Mouse (Mus musculus) limb, embryonic 15.5 days (tissue): ENCODE results near the gene Gpr180. TPM values are rescaled to one million over a fixed set of nuclear protein-coding genes. Genes with fewer than 3 reads are reported as not detected.
A peak's percentile ranks its signal among the peaks of the same experiment; 100 is the strongest.
"Not testable (repeated sequence)": the region's sequence is repeated elsewhere in the genome, so short reads cannot be mapped to it uniquely, and the experiment has no call there.

Experiments
- ATAC-seq: fragments of 200-750 bp; cut with Nextera tagmentation; 2 replicates; pipeline ENCODE4 v1.8.0; 2017; ENCODE audit warnings: low read depth, moderate TSS enrichment; ENCODE audit not compliant: insufficient number of reproducible peaks, low FRiP score, low TSS enrichment
- H3K27ac ChIP-seq: fragments of 300-500 bp; sonication (generic); 2 replicates; pipeline ENCODE4 v1.5.1; 2015; ENCODE audit warnings: moderate library complexity, mild to moderate bottlenecking, inconsistent platforms
- H3K27me3 ChIP-seq: fragments of 300-500 bp; sonication (generic); 2 replicates; pipeline ENCODE4 v1.6.1; 2015; ENCODE audit warnings: inconsistent platforms
- H3K36me3 ChIP-seq: fragments of 300-500 bp; sonication (generic); 2 replicates; pipeline ENCODE4 v1.6.1; 2015; ENCODE audit warnings: inconsistent platforms
- H3K4me1 ChIP-seq: fragments of 300-500 bp; sonication (generic); 2 replicates; pipeline ENCODE4 v1.6.1; 2015; ENCODE audit warnings: inconsistent platforms
- H3K4me2 ChIP-seq: fragments of 300-500 bp; sonication (generic); 2 replicates; pipeline ENCODE4 v1.6.1; 2015; ENCODE audit warnings: mild to moderate bottlenecking, inconsistent platforms
- H3K4me3 ChIP-seq: fragments of 300-500 bp; sonication (generic); 2 replicates; pipeline ENCODE4 v1.5.1; 2015; ENCODE audit warnings: mild to moderate bottlenecking, inconsistent platforms
- H3K9ac ChIP-seq: fragments of 300-500 bp; sonication (generic); 2 replicates; pipeline ENCODE4 v1.6.1; 2015; ENCODE audit warnings: inconsistent platforms
- H3K9me3 ChIP-seq: fragments of 300-500 bp; sonication (generic); 2 replicates; pipeline ENCODE4 v1.6.1; 2016; ENCODE audit warnings: inconsistent platforms
- WGBS: fragments of 180-500 bp; shearing (Covaris S2); methylation state at CpG from one replicate; pipeline ENCODE4 v1.1.7; 2015; 5-methylcytosine and 5-hydroxymethylcytosine counted together
- polyA plus RNA-seq: library from polyadenylated mRNA; unstranded; fragments of >200 nt; fragmentation: Nextera tagmentation; extraction: Ambion mirVana; gene quantifications from 2 replicates; pipeline ENCODE4 v1.2.1, GENCODE M21; 2015

The Gpr180 gene
- 83.3 and 85.3 TPM in 2 replicates for polyA plus RNA-seq

- Histone ChIP-seq H3K4me1 (peaks cover 12% of the 10 kb centered on the region; the same call in 1 of the 2 replicates), H3K27ac (peak within 1 kb of the TSS; percentile 83), H3K9ac (peak within 1 kb of the TSS; percentile 88), H3K9me3 (no peaks in the 10 kb centered on the region), H3K36me3 (peaks cover 25% of the 10 kb centered on the region), H3K4me2 (peak within 1 kb of the TSS; percentile 72), H3K27me3 (no peaks in the 10 kb centered on the region), H3K4me3 (peak within 1 kb of the TSS; percentile 89)
- under 1% methylated on average over 68 of the region's 77 CpGs for WGBS
- ATAC-seq, result peak; percentile 93
Measured at GRCm38 (mm10) chr14:118136744-118137452, at the start of gene Gpr180. TSS of gene Gpr180 (plus strand) at chr14:118137158.

- Histone ChIP-seq H3K9me3 (no peaks in the 10 kb centered on the region), H3K27ac (peak overlapping the region; percentile 83; the same call in 1 of the 2 replicates), H3K9ac (peak overlapping the region; percentile 57), H3K4me2 (peak overlapping the region; percentile 72), H3K27me3 (no peaks in the 10 kb centered on the region), H3K36me3 (no peaks in the 10 kb centered on the region), H3K4me3 (peak overlapping the region; percentile 69), H3K4me1 (no peaks in the 10 kb centered on the region; the same call in 1 of the 2 replicates)
- 12% methylated on average over 22 of the region's 22 CpGs for whole genome bisulfite sequencing
- 0 out of 2 replicates have a peak, but pooled peaks have one; percentile 15 for ATAC-seq
Measured at GRCm38 (mm10) chr14:118088437-118089207, 48.3 kb upstream of the Gpr180 start.

DNA sequence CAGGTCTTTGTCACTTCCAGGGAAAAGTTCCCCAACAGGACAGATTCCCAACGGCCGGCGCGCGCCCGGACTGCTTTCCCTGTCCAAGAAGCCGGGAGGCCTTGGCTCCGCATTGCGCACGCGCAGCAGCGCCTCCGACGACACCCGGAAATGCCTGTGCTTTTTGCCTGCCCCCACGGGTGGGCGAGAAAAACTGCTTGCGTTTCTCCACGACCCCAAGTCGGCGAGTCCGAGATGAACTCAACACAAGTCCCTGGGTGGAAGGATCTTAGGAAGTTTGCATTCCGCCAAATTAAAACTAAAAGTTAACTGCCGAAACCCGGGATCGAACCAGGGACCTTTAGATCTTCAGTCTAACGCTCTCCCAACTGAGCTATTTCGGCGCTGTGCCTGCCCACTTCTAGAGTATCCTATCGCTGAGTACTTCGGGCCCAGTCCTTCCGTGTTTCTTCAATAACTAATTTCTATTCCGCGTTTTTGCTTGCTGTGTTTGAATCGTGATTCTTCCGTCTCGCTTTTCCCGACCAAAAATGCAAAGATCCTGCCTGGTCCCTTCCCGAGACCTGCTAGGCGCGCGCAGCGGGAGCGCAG, 47.6 kb upstream of the Gpr180 start:
- H3K4me2 ChIP-seq, result peak overlapping the region; percentile 72
- H3K4me3 ChIP-seq, result peak overlapping the region; percentile 69
- peak; percentile 66 for ATAC-seq
- under 1% methylated on average over 44 of the region's 44 CpGs for WGBS
- H3K27me3 ChIP-seq, result no peaks in the 10 kb centered on the region
- no peaks in the 10 kb centered on the region for H3K9me3 ChIP-seq
- no peaks in the 10 kb centered on the region for H3K36me3 ChIP-seq
- peak overlapping the region; percentile 83 for H3K27ac ChIP-seq
- H3K4me1 ChIP-seq, result no peaks in the 10 kb centered on the region; the same call in 1 of the 2 replicates
- H3K9ac ChIP-seq, result peak overlapping the region; percentile 57

DNA sequence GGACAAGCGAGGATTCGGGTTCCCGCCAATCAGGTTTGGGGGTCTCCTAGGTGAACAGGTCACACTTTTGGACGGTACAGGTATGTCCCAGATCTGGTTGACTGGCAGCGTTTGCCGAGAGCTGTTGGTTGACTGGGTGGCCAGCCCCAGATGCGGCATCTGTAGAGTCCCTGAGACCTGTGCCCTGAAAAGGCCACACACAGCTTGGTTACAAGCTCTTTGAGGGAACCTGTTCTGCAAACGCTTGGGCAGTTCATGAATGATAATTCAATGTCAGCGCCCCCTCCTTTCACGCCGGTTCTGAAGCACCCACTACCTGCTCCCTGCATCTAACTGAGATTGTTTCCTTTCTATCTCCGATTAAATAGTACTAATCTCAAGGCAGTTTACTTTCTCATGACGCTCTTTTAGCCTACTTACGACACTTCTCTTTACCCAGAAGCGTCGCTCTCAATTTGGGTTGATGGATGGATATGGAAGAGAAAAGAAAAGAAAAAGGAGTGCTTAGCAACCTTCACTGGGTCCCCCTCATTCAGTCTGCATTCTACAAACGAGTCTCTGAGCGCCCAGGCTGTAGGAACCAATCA, 47.1 kb upstream of the Gpr180 start:
- Histone ChIP-seq H3K36me3 (no peaks in the 10 kb centered on the region), H3K27ac (peak overlapping the region; percentile 83), H3K4me3 (peak overlapping the region; percentile 69), H3K27me3 (no peaks in the 10 kb centered on the region), H3K4me1 (no peaks in the 10 kb centered on the region; the same call in 1 of the 2 replicates), H3K4me2 (peak overlapping the region; percentile 72), H3K9ac (peak overlapping the region; percentile 57), H3K9me3 (no peaks in the 10 kb centered on the region)
- no peak for ATAC-seq
- under 1% methylated on average over 18 of the region's 18 CpGs for WGBS

GRCm38 (mm10) chr14:118098265-118098664, 38.7 kb upstream of the Gpr180 start:
- H3K4me3 ChIP-seq, result no peak overlapping the region
- 57% methylated on average over 2 of the region's 2 CpGs for WGBS
- H3K4me1 ChIP-seq, result no peaks in the 10 kb centered on the region
- H3K27ac ChIP-seq, result no peak overlapping the region
- H3K9ac ChIP-seq, result no peak overlapping the region
- ATAC-seq, result no peak
- no peaks in the 10 kb centered on the region for H3K9me3 ChIP-seq
- no peaks in the 10 kb centered on the region for H3K36me3 ChIP-seq
- H3K27me3 ChIP-seq, result no peaks in the 10 kb centered on the region
- no peak overlapping the region for H3K4me2 ChIP-seq

DNA sequence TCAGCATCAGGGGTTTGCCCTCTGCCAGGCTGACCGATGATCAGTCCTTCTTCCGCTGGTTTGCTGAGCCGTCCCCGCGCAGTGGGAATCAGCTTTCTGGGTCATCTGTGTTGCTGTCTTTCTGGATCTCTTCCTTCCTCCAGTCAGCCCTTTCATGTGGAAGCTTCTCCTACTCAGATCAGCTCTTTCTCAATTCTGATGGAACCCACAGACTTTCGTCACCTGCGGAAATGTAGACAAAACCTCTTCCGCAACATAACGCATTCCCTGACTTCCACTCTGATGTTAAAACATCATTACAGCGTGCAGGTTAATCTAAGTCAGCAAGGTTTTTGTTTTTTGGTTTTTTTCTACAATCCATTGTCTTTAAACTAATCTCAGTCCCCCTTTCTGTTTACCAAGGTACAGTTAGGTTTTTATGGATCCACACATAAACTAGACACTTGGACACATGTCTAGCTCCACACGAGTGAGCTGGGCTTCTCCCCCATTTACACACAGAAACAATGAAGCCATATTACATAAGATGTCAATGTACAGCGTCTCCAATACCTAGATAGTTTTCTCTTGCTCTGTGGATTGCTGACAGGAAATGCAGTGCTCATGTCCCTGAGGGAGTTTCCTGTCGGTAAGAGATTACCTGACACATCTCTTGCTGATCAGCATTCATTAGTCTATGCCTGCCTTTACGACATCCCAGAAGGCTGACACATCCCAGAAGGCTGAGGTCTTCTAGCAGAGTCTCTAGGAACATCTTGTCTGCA, 35.5 kb upstream of the Gpr180 start:
- Histone ChIP-seq H3K4me2 (no peak overlapping the region), H3K27me3 (no peaks in the 10 kb centered on the region), H3K27ac (no peak overlapping the region), H3K9me3 (no peaks in the 10 kb centered on the region), H3K9ac (no peak overlapping the region), H3K4me1 (no peaks in the 10 kb centered on the region), H3K36me3 (no peaks in the 10 kb centered on the region), H3K4me3 (no peak overlapping the region)
- no peak for ATAC-seq
- WGBS, result 73% methylated on average over 14 of the region's 14 CpGs

GRCm38 (mm10) chr14:118107479-118107878, 29.5 kb upstream of the Gpr180 start:
- H3K27ac ChIP-seq, H3K9me3 ChIP-seq, ATAC-seq, H3K27me3 ChIP-seq, H3K4me1 ChIP-seq, H3K4me2 ChIP-seq, H3K9ac ChIP-seq, H3K4me3 ChIP-seq: not testable (repeated sequence)
- peaks cover 19% of the 10 kb centered on the region for H3K36me3 ChIP-seq
- 94% methylated on average over 2 of the region's 2 CpGs for WGBS

- Histone ChIP-seq H3K9ac (no peak overlapping the region), H3K4me3 (no peak overlapping the region), H3K27ac (no peak overlapping the region), H3K36me3 (peaks cover 67% of the 10 kb centered on the region), H3K9me3 (no peaks in the 10 kb centered on the region), H3K4me1 (no peaks in the 10 kb centered on the region), H3K4me2 (no peak overlapping the region), H3K27me3 (no peaks in the 10 kb centered on the region)
- WGBS, result 87% methylated on average over 6 of the region's 6 CpGs
- no peak for ATAC-seq
Measured at GRCm38 (mm10) chr14:118113116-118113515, 23.8 kb upstream of the Gpr180 start.

GRCm38 (mm10) chr14:118124129-118124528, 12.8 kb upstream of the Gpr180 start:
- peaks cover 85% of the 10 kb centered on the region for H3K36me3 ChIP-seq
- WGBS, result 86% methylated on average over 5 of the region's 5 CpGs
- H3K4me2 ChIP-seq, result no peak overlapping the region
- H3K27ac ChIP-seq, result no peak overlapping the region
- H3K4me1 ChIP-seq, result no peaks in the 10 kb centered on the region
- H3K9ac ChIP-seq, result no peak overlapping the region
- no peak overlapping the region for H3K4me3 ChIP-seq
- no peaks in the 10 kb centered on the region for H3K9me3 ChIP-seq
- no peaks in the 10 kb centered on the region for H3K27me3 ChIP-seq
- ATAC-seq, result no peak

DNA sequence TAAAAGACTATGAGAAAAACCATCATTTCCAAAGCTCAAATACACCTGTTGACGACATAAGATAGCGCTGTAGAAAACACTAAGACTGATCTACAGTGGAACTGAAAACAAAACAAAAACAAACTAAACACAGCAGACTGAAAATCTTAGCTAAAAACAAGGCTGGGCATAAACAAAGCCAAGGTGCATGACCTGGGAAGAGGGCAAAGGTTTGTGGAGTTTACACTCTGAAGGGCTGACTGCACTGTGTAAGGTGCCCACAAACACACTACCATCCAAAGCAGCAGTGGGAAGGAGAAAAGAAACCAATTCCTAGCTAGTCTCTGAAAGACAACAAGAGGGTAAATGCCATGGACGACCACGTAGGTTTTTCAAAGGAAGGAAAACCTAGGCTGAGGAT, 12.2 kb upstream of the Gpr180 start:
- WGBS, result 87% methylated on average over 4 of the region's 4 CpGs
- no peaks in the 10 kb centered on the region for H3K4me1 ChIP-seq
- no peak overlapping the region for H3K27ac ChIP-seq
- no peak overlapping the region for H3K4me2 ChIP-seq
- no peak overlapping the region for H3K4me3 ChIP-seq
- H3K9ac ChIP-seq, result no peak overlapping the region
- H3K36me3 ChIP-seq, result peaks cover 84% of the 10 kb centered on the region
- no peaks in the 10 kb centered on the region for H3K27me3 ChIP-seq
- no peak for ATAC-seq
- no peaks in the 10 kb centered on the region for H3K9me3 ChIP-seq

DNA sequence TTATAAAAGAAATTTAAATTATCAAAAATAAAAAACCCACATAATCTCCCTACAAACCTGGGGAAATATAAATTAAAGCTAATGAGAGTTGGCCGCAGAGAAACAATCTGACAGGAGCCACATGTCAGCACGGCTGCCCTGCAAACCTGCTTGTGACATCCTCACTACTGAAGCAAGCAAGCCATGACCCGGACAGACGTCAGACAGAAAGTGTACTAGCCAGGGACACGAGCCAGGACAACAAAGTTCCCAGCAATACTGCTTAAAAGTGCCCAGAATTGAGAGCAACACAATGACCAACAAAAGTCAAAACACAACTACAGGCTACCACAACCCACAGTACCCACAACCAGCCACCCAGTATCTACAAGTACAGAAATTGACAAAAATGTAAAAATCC, 10.7 kb upstream of the Gpr180 start:
- no peak for ATAC-seq
- H3K4me2 ChIP-seq, result no peak overlapping the region
- H3K9ac ChIP-seq, result no peak overlapping the region
- no peaks in the 10 kb centered on the region for H3K9me3 ChIP-seq
- H3K27ac ChIP-seq, result no peak overlapping the region
- peaks cover 2% of the 10 kb centered on the region for H3K4me1 ChIP-seq
- H3K36me3 ChIP-seq, result peaks cover 70% of the 10 kb centered on the region
- H3K4me3 ChIP-seq, result no peak overlapping the region
- 90% methylated on average over 5 of the region's 5 CpGs for WGBS
- H3K27me3 ChIP-seq, result no peaks in the 10 kb centered on the region
